Mouse (Mus musculus): ENCODE results near the gene Impg2. TPM values are rescaled to one million over a fixed set of nuclear protein-coding genes. Genes with fewer than 3 reads are reported as not detected.

Gene Impg2
- polyA plus RNA-seq, 1 experiment from 2014 or later: 0.07 TPM

GRCm38 (mm10) chr16:56311291-56311690 is 107.2 kb downstream of the Impg2 start:
- no peak for DNase-seq (ENCODE audit: low spot score)
- Histone ChIP-seq H3K36me3 (no peaks in the 10 kb centered on the region), H3K4me3 (no peak overlapping the region), H3K4me1 (replicated peaks) (no peaks in the 10 kb centered on the region), H3K27me3 (ENCODE audit: insufficient read depth, poor library complexity, severe bottlenecking) (no peaks in the 10 kb centered on the region), H3K9me3 (no peaks in the 10 kb centered on the region), H3K27ac (no peak overlapping the region)

Other genes with a start within 250 kb of the Impg2 start
- gene Rpl24, start 238.0 kb upstream of the Impg2 start, polyA plus RNA-seq (2016; fragmentation: Nextera tagmentation; extraction: Ambion mirVana): 724 and 731 TPM in 2 replicates
- 15.3 and 15.8 TPM in 2 replicates for gene Zbtb11, start 230.4 kb upstream of the Impg2 start, polyA plus RNA-seq (2016; fragmentation: Nextera tagmentation; extraction: Ambion mirVana)
- gene Pcnp, start 174.6 kb upstream of the Impg2 start, polyA plus RNA-seq (2016; fragmentation: Nextera tagmentation; extraction: Ambion mirVana): 258 and 310 TPM in 2 replicates
- gene Trmt10c, start 166.5 kb upstream of the Impg2 start, polyA plus RNA-seq (2016; fragmentation: Nextera tagmentation; extraction: Ambion mirVana): 25.5 and 29.0 TPM in 2 replicates
- gene Senp7, start 156.0 kb upstream of the Impg2 start, polyA plus RNA-seq (2016; fragmentation: Nextera tagmentation; extraction: Ambion mirVana): 32.5 and 35.7 TPM in 2 replicates